ENCODE assay signal across 23 mouse cellular contexts in genomic region chr1:185598514-185598913, GRCm38 (mm10).
"Had no signal": no experiment of that assay in that cellular context is flagged by ENCODE, and none has a peak within 500 bp of the region (broad histone marks: within the 10 kb centered on the region; RNA-seq: fewer than 3 reads in every experiment).

No protein-coding gene starts in this region.

- H3K27ac ChIP-seq: heart, adult 2 months; heart, embryonic 13.5 days; heart, embryonic 15.5 days; hindbrain, embryonic 13.5 days; hindbrain, embryonic 15.5 days; hindbrain, postnatal 0 days; limb, embryonic 13.5 days; limb, embryonic 15.5 days; liver, embryonic 12.5 days; liver, embryonic 14.5 days had no signal

- H3K36me3 ChIP-seq: heart, embryonic 13.5 days; heart, embryonic 15.5 days; hindbrain, embryonic 13.5 days; hindbrain, embryonic 15.5 days; limb, embryonic 13.5 days; limb, embryonic 15.5 days; liver, embryonic 12.5 days had no signal

- H3K9me3 ChIP-seq: heart, embryonic 13.5 days; heart, embryonic 15.5 days; hindbrain, embryonic 15.5 days; limb, embryonic 13.5 days; limb, embryonic 15.5 days; liver, embryonic 12.5 days had no signal

- H3K4me1 ChIP-seq: heart, embryonic 15.5 days; hindbrain, embryonic 13.5 days; hindbrain, embryonic 15.5 days; limb, embryonic 13.5 days; limb, embryonic 15.5 days; liver, embryonic 12.5 days had no signal

- H3K27me3 ChIP-seq: heart, embryonic 13.5 days; heart, embryonic 15.5 days; hindbrain, embryonic 13.5 days; hindbrain, embryonic 15.5 days; limb, embryonic 13.5 days; limb, embryonic 15.5 days; liver, embryonic 12.5 days had no signal

- ATAC-seq: forebrain, postnatal 0 days; hindbrain, postnatal 0 days; intestine, embryonic 16.5 days; liver, embryonic 12.5 days had no signal

- H3K4me3 ChIP-seq: heart, adult 2 months; heart, embryonic 13.5 days; heart, embryonic 15.5 days; hindbrain, embryonic 13.5 days; hindbrain, embryonic 15.5 days; limb, embryonic 13.5 days; limb, embryonic 15.5 days; liver, embryonic 12.5 days had no signal

- H3K4me2 ChIP-seq: heart, embryonic 11.5 days; heart, embryonic 13.5 days; heart, embryonic 15.5 days; hindbrain, embryonic 13.5 days; hindbrain, embryonic 15.5 days; limb, embryonic 13.5 days; limb, embryonic 15.5 days; liver, embryonic 12.5 days had no signal

- DNase-seq: forebrain, postnatal 0 days; gastrocnemius, postnatal 14 days; gastrocnemius, postnatal 36 days; heart, adult 2 months; heart, postnatal 14 days; heart, postnatal 36 days; kidney, adult 11 months; kidney, adult 8-10 months; kidney, postnatal 36 days; layer of hippocampus, adult 9-11 months; layer of hippocampus, postnatal 36 days; left cerebral cortex, postnatal 4 days had no signal

- H3K9ac ChIP-seq: forebrain, postnatal 0 days; heart, embryonic 13.5 days; heart, embryonic 15.5 days; hindbrain, embryonic 13.5 days; hindbrain, embryonic 15.5 days; limb, embryonic 13.5 days; limb, embryonic 15.5 days; liver, embryonic 12.5 days; liver, embryonic 14.5 days had no signal
